Mouse (Mus musculus) spleen, adult 12 weeks (tissue): ENCODE results near the gene Vav3.

Source experiments
- DNase-seq: peaks from one replicate; pipeline ENCODE4 v3.0.0; 2022; ENCODE audit warnings: low spot score

Gene Vav3

GRCm38 (mm10) chr3:109690566-109690965 lies 350.1 kb downstream of the Vav3 start:
- DNase-seq = no peak

GRCm38 (mm10) chr3:109692613-109693012 lies 352.2 kb downstream of the Vav3 start:
- DNase-seq = no peak

GRCm38 (mm10) chr3:109701301-109701700 lies 360.8 kb downstream of the Vav3 start:
- DNase-seq = no peak

GRCm38 (mm10) chr3:109707786-109708460 lies 367.5 kb downstream of the Vav3 start:
- DNase-seq = no peak

- no peak for DNase-seq
Measured at GRCm38 (mm10) chr3:109711751-109712150, 371.3 kb downstream of the Vav3 start.

GRCm38 (mm10) chr3:109714476-109714875 lies 374.0 kb downstream of the Vav3 start:
- DNase-seq = no peak

GRCm38 (mm10) chr3:109721753-109722152 lies 381.3 kb downstream of the Vav3 start:
- DNase-seq = no peak

GRCm38 (mm10) chr3:109726776-109727175 lies 386.3 kb downstream of the Vav3 start:
- no peak for DNase-seq

- no peak for DNase-seq
Measured at GRCm38 (mm10) chr3:109731592-109732230, 391.3 kb downstream of the Vav3 start.

- no peak for DNase-seq
Measured at GRCm38 (mm10) chr3:109732327-109733182, 392.1 kb downstream of the Vav3 start.
